ENCODE assay signal across 9 mouse cellular contexts in the genomic region with DNA sequence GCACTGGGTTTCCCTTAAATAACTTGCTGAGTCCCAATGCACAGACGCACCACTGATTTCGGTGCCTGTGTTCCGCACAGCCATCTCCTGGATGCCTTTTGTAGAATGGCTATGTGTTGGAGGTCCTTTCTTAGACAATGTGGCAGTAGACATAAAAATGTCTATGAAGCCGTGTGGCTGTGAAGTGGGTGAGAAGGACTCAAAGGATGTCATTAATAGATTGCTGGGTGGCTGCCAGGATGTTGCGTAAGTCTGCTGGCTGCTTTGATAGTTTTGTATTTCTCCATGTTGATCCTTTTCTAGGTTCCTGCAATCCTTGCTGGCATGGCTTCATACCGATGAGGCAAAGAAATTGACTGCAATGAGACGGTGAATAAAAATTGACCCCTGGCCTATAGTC.
A peak's percentile ranks its signal among the peaks of the same experiment; 100 is the strongest.
DNase-seq lines count a peak whose midpoint lies in the region; ATAC-seq and TF ChIP-seq lines count a peak whose summit lies in the region.
"Had no signal": no experiment of that assay in that cellular context is flagged by ENCODE, and none has a peak within 500 bp of the region (broad histone marks: within the 10 kb centered on the region; RNA-seq: fewer than 3 reads in every experiment).

No protein-coding gene starts in this region.

- TF ChIP-seq POLR2A in heart, adult 2 months (IDR thresholded peaks at IDR 0.05; ENCODE audit: insufficient read depth, low read depth, low read length) = no peak

- peak; percentile 81 to 82 for DNase-seq in heart, adult 2 months
- no peak for DNase-seq in heart, embryonic 10.5 days (ENCODE audit: low spot score)
- DNase-seq in NIH3T3 (ENCODE audit: low read depth) = peak; percentile 70
- peak; percentile 34 for DNase-seq in gastrocnemius, postnatal 14 days
- peak; percentile 67 to 75 for DNase-seq in lung, adult 18-20 months
- DNase-seq in neural tube, embryonic 10.5 days (ENCODE audit: extremely low spot score, low spot score) = no peak
- no peak for DNase-seq in spleen, adult 12 weeks (ENCODE audit: low spot score)

- H3K36me3 ChIP-seq in heart, adult 2 months (ENCODE audit: control insufficient read depth, insufficient read depth, low read length) = peaks cover 3% of the 10 kb centered on the region
- no peaks in the 10 kb centered on the region for H3K36me3 ChIP-seq in heart, embryonic 10.5 days
- H3K36me3 ChIP-seq: neural tube, embryonic 13.5 days had no signal

- no peaks in the 10 kb centered on the region for H3K9me3 ChIP-seq in heart, embryonic 10.5 days
- H3K9me3 ChIP-seq: neural tube, embryonic 13.5 days had no signal

- TF ChIP-seq CTCF in heart, adult 2 months (IDR thresholded peaks at IDR 0.05) = no peak

- 32% methylated on average over 7 of the region's 7 CpGs for WGBS in heart, adult 2 months
- 86% methylated on average over 7 of the region's 7 CpGs for WGBS in heart, embryonic 10.5 days

- ATAC-seq in megakaryocyte-erythroid progenitor cell, adult 5-6 weeks (replicated peaks; ENCODE audit: low FRiP score, low TSS enrichment, poor library complexity, severe bottlenecking) = no peak

- H3K27ac ChIP-seq in heart, adult 2 months = no peak overlapping the region
- no peak overlapping the region for H3K27ac ChIP-seq in heart, embryonic 10.5 days
- H3K27ac ChIP-seq: neural tube, embryonic 13.5 days had no signal

- H3K27me3 ChIP-seq in heart, adult 2 months (ENCODE audit: control insufficient read depth, insufficient read depth, low read length) = no peaks in the 10 kb centered on the region
- no peaks in the 10 kb centered on the region for H3K27me3 ChIP-seq in heart, embryonic 10.5 days (ENCODE audit: insufficient read depth, poor library complexity, severe bottlenecking)
- H3K27me3 ChIP-seq: neural tube, embryonic 13.5 days had no signal

- H3K4me3 ChIP-seq in heart, adult 2 months = no peak overlapping the region
- H3K4me3 ChIP-seq in heart, embryonic 10.5 days = no peak overlapping the region
- H3K4me3 ChIP-seq: neural tube, embryonic 13.5 days had no signal

- H3K4me1 ChIP-seq in heart, adult 2 months (ENCODE audit: control insufficient read depth, insufficient read depth, low read length) = peaks cover 10% of the 10 kb centered on the region
- H3K4me1 ChIP-seq in heart, embryonic 10.5 days = no peaks in the 10 kb centered on the region

- no peaks in the 10 kb centered on the region for H3K79me2 ChIP-seq in heart, adult 2 months (replicated peaks; ENCODE audit: control insufficient read depth, insufficient read depth, low read length)

- intact Hi-C loops in heart, adult 2 months (cut with DNase I) = no loop called here
- intact Hi-C loops in gastrocnemius, postnatal 14 days (cut with DNase I; ENCODE audit: low total_unique reads) = no loop called here

- 0 out of 2 replicates have a peak, but pooled peaks have one; percentile 15 for TF ChIP-seq EP300 in heart, adult 2 months (IDR thresholded peaks at IDR 0.05; ENCODE audit: insufficient read depth, low read depth, low read length)

- no peak overlapping the region for H3K9ac ChIP-seq in heart, adult 2 months (ENCODE audit: low read depth, low read length)
- H3K9ac ChIP-seq: neural tube, embryonic 13.5 days had no signal

Comparison
In these comparisons a context has a peak if more than half of its experiments do, and no peak if none do; other contexts are left out.
1. DNase-seq: peak in heart, adult 2 months (2 of 2), NIH3T3 (single experiment), gastrocnemius, postnatal 14 days (single experiment) and lung, adult 18-20 months (2 of 2); none in heart, embryonic 10.5 days (single experiment), neural tube, embryonic 10.5 days (single experiment) and spleen, adult 12 weeks (single experiment).